In genomic region chr11:102319941-102320685, GRCm38 (mm10) we compare ENCODE assay signal across 1 mouse cellular context.
TF ChIP-seq lines count a peak whose summit lies in the region.

No protein-coding gene starts in this region.

TF ChIP-seq in MEL, 35 proteins besides CTCF, POLR2A, EP300 and RAD21 (continued from another document):
- no peak for TF ChIP-seq KAT2A (conservative IDR thresholded peaks at IDR 0.05; ENCODE audit: low read depth, low read length)
- no peak for TF ChIP-seq NRF1 (IDR thresholded peaks at IDR 0.05; ENCODE audit: insufficient read depth, low read depth, low read length, poor library complexity, severe bottlenecking)
- TF ChIP-seq MAFK (IDR thresholded peaks at IDR 0.05; ENCODE audit: borderline replicate concordance, low read depth, low read length) = no peak; the same call in 1 of the 2 replicates
- TF ChIP-seq TCF12 (IDR thresholded peaks at IDR 0.05; ENCODE audit: low read depth, low read length) = 0 out of 2 replicates have a peak, but pooled peaks have one; percentile 34
- peak; percentile 97 for TF ChIP-seq ZNF384 (IDR thresholded peaks at IDR 0.05; ENCODE audit: low read depth, low read length)
- peak; percentile 16; the same call in 1 of the 2 replicates for TF ChIP-seq SMC3 (IDR thresholded peaks at IDR 0.05; ENCODE audit: low read depth, low read length)
- TF ChIP-seq ZMIZ1 (IDR thresholded peaks at IDR 0.05; ENCODE audit: low read depth, low read length) = peak; percentile 94
- TF ChIP-seq ZKSCAN1 (IDR thresholded peaks at IDR 0.05; ENCODE audit: low read depth, low read length) = 0 out of 2 replicates have a peak, but pooled peaks have one; percentile 30
- TF ChIP-seq ETS1 (IDR thresholded peaks at IDR 0.05; ENCODE audit: low read depth, low read length) = peak; percentile 61; the same call in 1 of the 2 replicates
- TF ChIP-seq ELF1 (IDR thresholded peaks at IDR 0.05; ENCODE audit: low read depth, low read length) = no peak
- peak; percentile 23 for TF ChIP-seq MAX (IDR thresholded peaks at IDR 0.05; ENCODE audit: low read length)
- no peak for TF ChIP-seq JUND (IDR thresholded peaks at IDR 0.05; ENCODE audit: low read depth, low read length)
- no peak for TF ChIP-seq GABPA (IDR thresholded peaks at IDR 0.05; ENCODE audit: low read depth, low read length)
